22 mouse cellular contexts compared by ENCODE assay signal in genomic region chr11:17630172-17630553, GRCm38 (mm10).
A peak's percentile ranks its signal among the peaks of the same experiment; 100 is the strongest.
DNase-seq lines count a peak whose midpoint lies in the region; ATAC-seq and TF ChIP-seq lines count a peak whose summit lies in the region.
"Had no signal": no experiment of that assay in that cellular context is flagged by ENCODE, and none has a peak within 500 bp of the region (broad histone marks: within the 10 kb centered on the region; RNA-seq: fewer than 3 reads in every experiment).

No protein-coding gene starts in this region.

- H3K9ac ChIP-seq in kidney, embryonic 14.5 days (ENCODE audit: low read depth, low read length) = no peak overlapping the region
- no peak overlapping the region for H3K9ac ChIP-seq in kidney, postnatal 0 days (ENCODE audit: low read depth, low read length)
- H3K9ac ChIP-seq: forebrain, embryonic 13.5 days; hindbrain, embryonic 12.5 days; hindbrain, embryonic 15.5 days had no signal

- no peaks in the 10 kb centered on the region for H3K36me3 ChIP-seq in kidney, embryonic 14.5 days (ENCODE audit: control insufficient read depth, insufficient read depth, low read length)
- no peaks in the 10 kb centered on the region for H3K36me3 ChIP-seq in kidney, postnatal 0 days (ENCODE audit: insufficient read depth, low read length)
- no peaks in the 10 kb centered on the region for H3K36me3 ChIP-seq in limb, embryonic 10.5 days
- H3K36me3 ChIP-seq: forebrain, embryonic 10.5 days; hindbrain, embryonic 12.5 days; hindbrain, embryonic 15.5 days had no signal

- no peak for DNase-seq in kidney, adult 9 months
- peak; percentile 84 for DNase-seq in kidney, postnatal 0 days (ENCODE audit: low spot score)
- DNase-seq in kidney, adult 11 months = no peak
- no peak for DNase-seq in limb, embryonic 10.5 days (ENCODE audit: low spot score)
- peak; percentile 59 for DNase-seq in mesoderm, embryonic 11.5 days (ENCODE audit: low read depth, low spot score)
- DNase-seq in right cerebral cortex, postnatal 4 days = no peak
- DNase-seq: adrenal gland, adult 8-10 months; adrenal gland, postnatal 25 days; cerebellum, adult 11-12 months; cerebellum, adult 8-10 months; cerebellum, postnatal 10 days; cerebellum, postnatal 36 days; gastrocnemius, adult 2 months; heart, adult 11 months had no signal

- no peak overlapping the region for H3K4me2 ChIP-seq in kidney, embryonic 14.5 days (replicated peaks; ENCODE audit: low read depth, low read length)
- no peak overlapping the region for H3K4me2 ChIP-seq in kidney, postnatal 0 days (ENCODE audit: low read length)
- H3K4me2 ChIP-seq: forebrain, embryonic 13.5 days; heart, embryonic 11.5 days; hindbrain, embryonic 12.5 days; hindbrain, embryonic 15.5 days had no signal

- H3K4me3 ChIP-seq in kidney, embryonic 14.5 days (ENCODE audit: low read length) = no peak overlapping the region
- no peak overlapping the region for H3K4me3 ChIP-seq in kidney, postnatal 0 days (replicated peaks; ENCODE audit: low read depth, low read length)
- H3K4me3 ChIP-seq in limb, embryonic 10.5 days = no peak overlapping the region
- H3K4me3 ChIP-seq: forebrain, embryonic 10.5 days; forebrain, embryonic 13.5 days; gastrocnemius, adult 2 months; hindbrain, embryonic 12.5 days; hindbrain, embryonic 15.5 days had no signal

- H3K4me1 ChIP-seq in kidney, embryonic 14.5 days (ENCODE audit: control insufficient read depth, insufficient read depth, low read length) = 0 out of 2 replicates have a peak, but pooled peaks cover 7% of the 10 kb centered on the region
- no peaks in the 10 kb centered on the region for H3K4me1 ChIP-seq in kidney, postnatal 0 days (replicated peaks; ENCODE audit: insufficient read depth, low read length)
- H3K4me1 ChIP-seq in limb, embryonic 10.5 days = peaks cover 9% of the 10 kb centered on the region
- H3K4me1 ChIP-seq: forebrain, embryonic 10.5 days; forebrain, embryonic 13.5 days; hindbrain, embryonic 12.5 days; hindbrain, embryonic 15.5 days had no signal

- WGBS in kidney, embryonic 14.5 days = 17% methylated on average over 1 of the region's 1 CpGs
- WGBS in kidney, postnatal 0 days = 14% methylated on average over 1 of the region's 1 CpGs
- 0% methylated on average over 1 of the region's 1 CpGs for WGBS in limb, embryonic 10.5 days

- no peak overlapping the region for H3K27ac ChIP-seq in kidney, embryonic 14.5 days (ENCODE audit: low read depth, low read length)
- no peak overlapping the region for H3K27ac ChIP-seq in kidney, postnatal 0 days
- peak overlapping the region; percentile 53; the same call in 1 of the 2 replicates for H3K27ac ChIP-seq in limb, embryonic 10.5 days
- H3K27ac ChIP-seq: forebrain, embryonic 10.5 days; forebrain, embryonic 13.5 days; gastrocnemius, adult 2 months; hindbrain, embryonic 12.5 days; hindbrain, embryonic 15.5 days had no signal

- peak; percentile 68; the same call in 1 of the 2 replicates for ATAC-seq in kidney, embryonic 14.5 days (ENCODE audit: low FRiP score, low TSS enrichment)
- no peak for ATAC-seq in kidney, postnatal 0 days (replicated peaks; ENCODE audit: low FRiP score, low read depth)
- ATAC-seq: CD4-positive, CD25-positive, alpha-beta regulatory T cell, adult 4 months; forebrain, embryonic 13.5 days; forebrain, embryonic 16.5 days had no signal

- H3K9me3 ChIP-seq in kidney, embryonic 14.5 days (ENCODE audit: control insufficient read depth, low read length) = no peaks in the 10 kb centered on the region
- H3K9me3 ChIP-seq in kidney, postnatal 0 days (replicated peaks; ENCODE audit: low read length) = no peaks in the 10 kb centered on the region
- no peaks in the 10 kb centered on the region for H3K9me3 ChIP-seq in limb, embryonic 10.5 days (replicated peaks)
- H3K9me3 ChIP-seq: forebrain, embryonic 10.5 days; forebrain, embryonic 13.5 days; hindbrain, embryonic 12.5 days; hindbrain, embryonic 15.5 days had no signal

- no peak for TF ChIP-seq CTCF in kidney, postnatal 0 days (IDR thresholded peaks at IDR 0.05; ENCODE audit: low read depth)

- H3K27me3 ChIP-seq in kidney, embryonic 14.5 days (ENCODE audit: control insufficient read depth, insufficient read depth, low read length) = no peaks in the 10 kb centered on the region
- H3K27me3 ChIP-seq in kidney, postnatal 0 days (ENCODE audit: insufficient read depth, low read length) = no peaks in the 10 kb centered on the region
- H3K27me3 ChIP-seq in limb, embryonic 10.5 days (ENCODE audit: low read depth, poor library complexity, severe bottlenecking) = no peaks in the 10 kb centered on the region
- H3K27me3 ChIP-seq: forebrain, embryonic 13.5 days; hindbrain, embryonic 12.5 days; hindbrain, embryonic 15.5 days had no signal

Comparison
In these comparisons a context has a peak if more than half of its experiments do, and no peak if none do; other contexts are left out.
1. DNase-seq: peak in kidney, postnatal 0 days (single experiment) and mesoderm, embryonic 11.5 days (single experiment); none in kidney, adult 9 months (single experiment), kidney, adult 11 months (single experiment), limb, embryonic 10.5 days (single experiment) and right cerebral cortex, postnatal 4 days (single experiment).